Mouse (Mus musculus): ENCODE data around the gene Nefh. TPM values are rescaled to one million over a fixed set of nuclear protein-coding genes. Genes with fewer than 3 reads are reported as not detected.
A peak's percentile ranks its signal among the peaks of the same experiment; 100 is the strongest.

Nefh gene
- polyA plus RNA-seq, 1 experiment from 2014 or later: 0.17 TPM

GRCm38 (mm10) chr11:4984249-4984648 is 36.4 kb upstream of the Nefh start:
- no peak for DNase-seq (ENCODE audit: low spot score)
- Histone ChIP-seq H3K27me3 (ENCODE audit: control insufficient read depth, insufficient read depth, low read length) (no peaks in the 10 kb centered on the region), H3K9ac (ENCODE audit: low read length) (no peak overlapping the region), H3K36me3 (ENCODE audit: control insufficient read depth, insufficient read depth, low read length) (no peaks in the 10 kb centered on the region), H3K4me3 (ENCODE audit: low read depth, low read length) (no peak overlapping the region), H3K4me1 (replicated peaks; ENCODE audit: control insufficient read depth, insufficient read depth, low read length) (peaks cover 7% of the 10 kb centered on the region; the same call in 1 of the 2 replicates), H3K4me2 (ENCODE audit: low read depth, low read length, severe bottlenecking) (0 out of 2 replicates have a peak overlapping the region, but pooled peaks have one; percentile 19), H3K27ac (ENCODE audit: low read depth, low read length) (no peak overlapping the region), H3K9me3 (ENCODE audit: control insufficient read depth, low read length) (no peaks in the 10 kb centered on the region)
- no peak for ATAC-seq (replicated peaks; ENCODE audit: low FRiP score)
- WGBS: 3% methylated on average over 5 of the region's 5 CpGs

- Histone ChIP-seq H3K9ac (ENCODE audit: low read length) (no peak overlapping the region), H3K4me2 (ENCODE audit: low read depth, low read length, severe bottlenecking) (no peak overlapping the region), H3K27ac (ENCODE audit: low read depth, low read length) (no peak overlapping the region), H3K4me3 (ENCODE audit: low read depth, low read length) (no peak overlapping the region), H3K27me3 (ENCODE audit: control insufficient read depth, insufficient read depth, low read length) (no peaks in the 10 kb centered on the region), H3K4me1 (replicated peaks; ENCODE audit: control insufficient read depth, insufficient read depth, low read length) (peaks cover 7% of the 10 kb centered on the region; the same call in 1 of the 2 replicates), H3K36me3 (ENCODE audit: control insufficient read depth, insufficient read depth, low read length) (no peaks in the 10 kb centered on the region), H3K9me3 (ENCODE audit: control insufficient read depth, low read length) (no peaks in the 10 kb centered on the region)
- WGBS: 75% methylated on average over 2 of the region's 2 CpGs
- ATAC-seq (replicated peaks; ENCODE audit: low FRiP score): no peak
- no peak for DNase-seq (ENCODE audit: low spot score)
These were observed 35.7 kb upstream of the Nefh start for GRCm38 (mm10) chr11:4983538-4983937.

GRCm38 (mm10) chr11:4983010-4983409 is 35.1 kb upstream of the Nefh start:
- H3K36me3 ChIP-seq (ENCODE audit: control insufficient read depth, insufficient read depth, low read length): no peaks in the 10 kb centered on the region
- no peaks in the 10 kb centered on the region for H3K9me3 ChIP-seq (ENCODE audit: control insufficient read depth, low read length)
- H3K4me1 ChIP-seq (replicated peaks; ENCODE audit: control insufficient read depth, insufficient read depth, low read length): peaks cover 6% of the 10 kb centered on the region; the same call in 1 of the 2 replicates
- H3K4me3 ChIP-seq (ENCODE audit: low read depth, low read length): no peak overlapping the region
- no peak overlapping the region for H3K27ac ChIP-seq (ENCODE audit: low read depth, low read length)
- H3K9ac ChIP-seq (ENCODE audit: low read length): no peak overlapping the region
- 80% methylated on average over 3 of the region's 3 CpGs for WGBS
- no peak overlapping the region for H3K4me2 ChIP-seq (ENCODE audit: low read depth, low read length, severe bottlenecking)
- no peaks in the 10 kb centered on the region for H3K27me3 ChIP-seq (ENCODE audit: control insufficient read depth, insufficient read depth, low read length)
- ATAC-seq (replicated peaks; ENCODE audit: low FRiP score): no peak
- DNase-seq (ENCODE audit: low spot score): no peak

- no peak overlapping the region for H3K4me3 ChIP-seq (ENCODE audit: low read depth, low read length)
- H3K4me1 ChIP-seq (replicated peaks; ENCODE audit: control insufficient read depth, insufficient read depth, low read length): no peaks in the 10 kb centered on the region
- no peak overlapping the region for H3K27ac ChIP-seq (ENCODE audit: low read depth, low read length)
- DNase-seq (ENCODE audit: low spot score) (peak; percentile 80), ATAC-seq (replicated peaks; ENCODE audit: low FRiP score) (0 out of 2 replicates have a peak, but pooled peaks have one; percentile 33)
- H3K9me3 ChIP-seq (ENCODE audit: control insufficient read depth, low read length): no peaks in the 10 kb centered on the region
- H3K36me3 ChIP-seq (ENCODE audit: control insufficient read depth, insufficient read depth, low read length): no peaks in the 10 kb centered on the region
- H3K4me2 ChIP-seq (ENCODE audit: low read depth, low read length, severe bottlenecking): peak overlapping the region; percentile 26; the same call in 1 of the 2 replicates
- H3K9ac ChIP-seq (ENCODE audit: low read length): no peak overlapping the region
- H3K27me3 ChIP-seq (ENCODE audit: control insufficient read depth, insufficient read depth, low read length): no peaks in the 10 kb centered on the region
- WGBS: 5% methylated on average over 14 of the region's 14 CpGs
These were observed 27.8 kb upstream of the Nefh start for GRCm38 (mm10) chr11:4975623-4976022.

- Histone ChIP-seq H3K9me3 (ENCODE audit: control insufficient read depth, low read length) (no peaks in the 10 kb centered on the region), H3K27me3 (ENCODE audit: control insufficient read depth, insufficient read depth, low read length) (no peaks in the 10 kb centered on the region), H3K4me2 (ENCODE audit: low read depth, low read length, severe bottlenecking) (no peak overlapping the region), H3K27ac (ENCODE audit: low read depth, low read length) (no peak overlapping the region), H3K36me3 (ENCODE audit: control insufficient read depth, insufficient read depth, low read length) (no peaks in the 10 kb centered on the region), H3K4me3 (ENCODE audit: low read depth, low read length) (no peak overlapping the region), H3K4me1 (replicated peaks; ENCODE audit: control insufficient read depth, insufficient read depth, low read length) (no peaks in the 10 kb centered on the region), H3K9ac (ENCODE audit: low read length) (no peak overlapping the region)
- no peak for DNase-seq (ENCODE audit: low spot score)
- 79% methylated on average over 11 of the region's 11 CpGs for WGBS
- ATAC-seq (replicated peaks; ENCODE audit: low FRiP score): no peak
These were observed 26.7 kb upstream of the Nefh start for GRCm38 (mm10) chr11:4974376-4975122.

GRCm38 (mm10) chr11:4973871-4974256 is 26.0 kb upstream of the Nefh start:
- WGBS: 84% methylated on average over 2 of the region's 2 CpGs

GRCm38 (mm10) chr11:4972967-4973870 is 25.4 kb upstream of the Nefh start:
- H3K9ac ChIP-seq (ENCODE audit: low read length): no peak overlapping the region
- H3K4me1 ChIP-seq (replicated peaks; ENCODE audit: control insufficient read depth, insufficient read depth, low read length): no peaks in the 10 kb centered on the region
- WGBS: 61% methylated on average over 13 of the region's 13 CpGs
- DNase-seq (ENCODE audit: low spot score) (peak; percentile 66), ATAC-seq (replicated peaks; ENCODE audit: low FRiP score) (no peak)
- H3K4me2 ChIP-seq (ENCODE audit: low read depth, low read length, severe bottlenecking): no peak overlapping the region
- no peaks in the 10 kb centered on the region for H3K9me3 ChIP-seq (ENCODE audit: control insufficient read depth, low read length)
- H3K4me3 ChIP-seq (ENCODE audit: low read depth, low read length): no peak overlapping the region
- no peak overlapping the region for H3K27ac ChIP-seq (ENCODE audit: low read depth, low read length)
- no peaks in the 10 kb centered on the region for H3K27me3 ChIP-seq (ENCODE audit: control insufficient read depth, insufficient read depth, low read length)
- H3K36me3 ChIP-seq (ENCODE audit: control insufficient read depth, insufficient read depth, low read length): no peaks in the 10 kb centered on the region

More at GRCm38 (mm10) chr11:4973871-4974256, 26.0 kb upstream of the Nefh start:
- Histone ChIP-seq H3K27ac (ENCODE audit: low read depth, low read length) (no peak overlapping the region), H3K36me3 (ENCODE audit: control insufficient read depth, insufficient read depth, low read length) (no peaks in the 10 kb centered on the region), H3K9me3 (ENCODE audit: control insufficient read depth, low read length) (no peaks in the 10 kb centered on the region), H3K4me3 (ENCODE audit: low read depth, low read length) (no peak overlapping the region), H3K27me3 (ENCODE audit: control insufficient read depth, insufficient read depth, low read length) (no peaks in the 10 kb centered on the region), H3K4me2 (ENCODE audit: low read depth, low read length, severe bottlenecking) (no peak overlapping the region), H3K4me1 (replicated peaks; ENCODE audit: control insufficient read depth, insufficient read depth, low read length) (no peaks in the 10 kb centered on the region), H3K9ac (ENCODE audit: low read length) (no peak overlapping the region)
- DNase-seq (ENCODE audit: low spot score) (no peak), ATAC-seq (replicated peaks; ENCODE audit: low FRiP score) (no peak)

- Histone ChIP-seq H3K36me3 (ENCODE audit: control insufficient read depth, insufficient read depth, low read length) (no peaks in the 10 kb centered on the region), H3K4me1 (replicated peaks; ENCODE audit: control insufficient read depth, insufficient read depth, low read length) (no peaks in the 10 kb centered on the region), H3K27me3 (ENCODE audit: control insufficient read depth, insufficient read depth, low read length) (no peaks in the 10 kb centered on the region), H3K4me3 (ENCODE audit: low read depth, low read length) (no peak overlapping the region), H3K9me3 (ENCODE audit: control insufficient read depth, low read length) (no peaks in the 10 kb centered on the region), H3K4me2 (ENCODE audit: low read depth, low read length, severe bottlenecking) (no peak overlapping the region), H3K9ac (ENCODE audit: low read length) (no peak overlapping the region), H3K27ac (ENCODE audit: low read depth, low read length) (no peak overlapping the region)
- 71% methylated on average over 10 of the region's 10 CpGs for WGBS
- ATAC-seq (replicated peaks; ENCODE audit: low FRiP score) (no peak), DNase-seq (ENCODE audit: low spot score) (no peak)
These were observed 20.5 kb upstream of the Nefh start for GRCm38 (mm10) chr11:4968376-4968775.
